Mouse (Mus musculus): ENCODE results near the gene Cyp2j5. TPM values are rescaled to one million over a fixed set of nuclear protein-coding genes. Genes with fewer than 3 reads are reported as not detected.

Cyp2j5 gene
- not detected for polyA plus RNA-seq (2014; fragmentation: Illumina TruSeq; extraction: RNeasy Lipid Tissue Mini Kit (QIAGEN cat#74804))

GRCm38 (mm10) chr4:96663991-96664390 lies at the start of gene Cyp2j5:
Gene Cyp2j5 (minus strand): TSS chr4:96664154.

GRCm38 (mm10) chr4:96590911-96591790 lies 72.8 kb downstream of the Cyp2j5 start, which contains the start of gene Cyp2j9:
Gene Cyp2j9 (minus strand): TSS chr4:96591578.

Other genes with a start within 250 kb of the Cyp2j5 start
- not detected for gene Cyp2j8, start 156.8 kb downstream of the Cyp2j5 start, polyA plus RNA-seq (2014; fragmentation: Illumina TruSeq; extraction: RNeasy Lipid Tissue Mini Kit (QIAGEN cat#74804))
- gene Cyp2j6, start 110.5 kb downstream of the Cyp2j5 start, polyA plus RNA-seq (2014; fragmentation: Illumina TruSeq; extraction: RNeasy Lipid Tissue Mini Kit (QIAGEN cat#74804)) = 30.5 TPM
- gene Cyp2j9, start 72.6 kb downstream of the Cyp2j5 start, polyA plus RNA-seq (2014; fragmentation: Illumina TruSeq; extraction: RNeasy Lipid Tissue Mini Kit (QIAGEN cat#74804)) = 18.4 TPM
- 2.0 TPM for gene Gm12695, start 121.0 kb upstream of the Cyp2j5 start, polyA plus RNA-seq (2014; fragmentation: Illumina TruSeq; extraction: RNeasy Lipid Tissue Mini Kit (QIAGEN cat#74804))